Mouse (Mus musculus): Measurements from ENCODE around the gene Pkp1.
A peak's percentile ranks its signal among the peaks of the same experiment; 100 is the strongest.

The Pkp1 gene

GRCm38 (mm10) chr1:135918644-135919407 is at the start of gene Pkp1:
TSS of gene Pkp1 (minus strand) at chr1:135919207.
- no peak for DNase-seq (ENCODE audit: low spot score in 2 of 2)

GRCm38 (mm10) chr1:135967739-135968138 is 48.7 kb upstream of the Pkp1 start:
- no peak for DNase-seq (ENCODE audit: low spot score in 2 of 2)

- peak in 1 of 2 experiments; percentile 33 for DNase-seq (ENCODE audit: low spot score in 2 of 2)
These were observed 45.6 kb upstream of the Pkp1 start for GRCm38 (mm10) chr1:135964561-135964960.

DNA sequence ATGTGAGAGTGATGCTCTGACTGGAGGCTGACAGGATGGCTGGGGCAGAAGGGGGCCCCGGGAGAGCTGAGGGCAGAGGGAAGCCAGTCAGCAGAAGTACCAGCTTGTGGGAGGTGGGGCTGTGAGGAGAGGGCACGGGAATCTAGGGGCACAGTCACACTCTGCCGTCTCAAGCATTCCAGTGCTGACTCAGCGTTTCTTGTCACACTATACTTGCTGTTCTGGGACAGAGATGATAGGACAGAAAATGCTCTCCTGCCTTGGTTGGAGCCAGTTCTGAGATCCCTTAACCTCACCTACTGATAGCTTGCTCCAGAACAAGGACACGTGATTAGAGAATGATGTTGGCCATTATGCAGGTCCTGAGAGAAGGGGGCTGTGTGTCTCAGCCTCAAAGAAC is 44.2 kb upstream of the Pkp1 start:
- DNase-seq (ENCODE audit: low spot score in 2 of 2), result no peak

DNA sequence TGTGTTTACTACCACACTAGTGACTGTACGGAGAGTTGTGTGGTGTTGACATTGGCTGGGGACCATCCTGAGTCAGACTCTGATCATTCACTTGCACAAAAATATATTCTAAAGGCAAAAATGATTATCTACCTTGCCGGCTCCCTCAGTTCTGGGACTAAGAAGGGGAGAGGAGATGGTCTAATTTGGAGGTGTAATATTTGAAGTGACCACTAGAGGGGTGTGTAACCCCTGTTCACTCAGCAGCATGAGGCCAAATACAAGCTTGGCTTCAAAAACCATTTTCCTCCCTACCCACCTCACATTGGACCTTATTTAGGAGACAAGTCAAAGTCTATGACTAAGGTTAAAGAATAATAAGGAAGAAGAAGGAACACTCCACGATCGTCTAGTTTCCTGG is 39.5 kb upstream of the Pkp1 start:
- peak in 1 of 2 experiments; percentile 31 for DNase-seq (ENCODE audit: low spot score in 2 of 2)

GRCm38 (mm10) chr1:135948871-135949270 is 29.9 kb upstream of the Pkp1 start:
- DNase-seq (ENCODE audit: low spot score in 2 of 2), result no peak

- peak; percentile 43 for DNase-seq (ENCODE audit: low spot score in 2 of 2)
These were observed 27.2 kb upstream of the Pkp1 start for GRCm38 (mm10) chr1:135946247-135946646.

DNA sequence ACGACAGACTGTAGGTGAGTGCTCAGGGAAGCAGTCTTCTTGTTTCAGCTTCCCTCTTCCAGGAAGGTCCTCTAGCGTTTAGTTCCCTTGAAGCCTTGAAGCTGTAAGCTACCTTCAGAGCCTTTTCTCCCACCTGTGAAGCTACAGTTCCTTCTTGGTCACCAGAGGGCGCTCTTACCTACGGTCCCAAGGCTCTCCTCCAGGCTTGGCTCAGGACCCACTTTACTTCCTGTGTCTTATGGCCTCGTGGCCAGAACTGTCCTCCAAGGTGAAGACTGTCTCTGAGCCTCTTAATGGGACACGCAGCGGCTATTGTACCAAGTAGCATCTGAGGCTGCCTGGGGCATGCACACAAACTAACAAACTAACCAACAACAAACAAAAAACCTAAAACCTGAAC is 26.7 kb upstream of the Pkp1 start:
- DNase-seq (ENCODE audit: low spot score in 2 of 2), result peak; percentile 42 to 44

GRCm38 (mm10) chr1:135944526-135945259 is 25.7 kb upstream of the Pkp1 start:
- peak; percentile 87 to 95 for DNase-seq (ENCODE audit: low spot score in 2 of 2)

DNA sequence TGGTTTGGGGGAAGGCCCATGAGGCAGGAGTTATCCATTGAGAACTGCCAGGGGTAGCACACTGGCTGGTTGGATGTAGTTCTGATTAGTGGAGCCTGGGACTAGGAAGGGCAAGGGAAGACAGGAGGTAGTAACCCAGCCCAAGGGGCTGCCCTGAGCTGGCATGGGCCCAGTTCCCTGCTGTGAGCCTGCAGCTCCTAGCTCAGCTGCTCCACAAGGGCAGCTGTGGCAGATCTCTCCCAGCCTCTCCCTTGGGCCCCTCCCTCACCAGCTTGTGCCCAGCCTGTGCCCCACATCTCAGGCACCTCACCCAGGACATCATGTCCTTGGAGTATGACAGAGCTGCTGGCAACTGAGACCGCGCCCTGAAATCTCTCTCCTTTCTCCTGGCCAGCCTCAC is 24.7 kb upstream of the Pkp1 start:
- no peak for DNase-seq (ENCODE audit: low spot score in 2 of 2)

GRCm38 (mm10) chr1:135942116-135942515 is 23.1 kb upstream of the Pkp1 start:
- no peak for DNase-seq (ENCODE audit: low spot score in 2 of 2)

GRCm38 (mm10) chr1:135941259-135942006 is 22.4 kb upstream of the Pkp1 start:
- DNase-seq (ENCODE audit: low spot score in 2 of 2), result no peak

DNA sequence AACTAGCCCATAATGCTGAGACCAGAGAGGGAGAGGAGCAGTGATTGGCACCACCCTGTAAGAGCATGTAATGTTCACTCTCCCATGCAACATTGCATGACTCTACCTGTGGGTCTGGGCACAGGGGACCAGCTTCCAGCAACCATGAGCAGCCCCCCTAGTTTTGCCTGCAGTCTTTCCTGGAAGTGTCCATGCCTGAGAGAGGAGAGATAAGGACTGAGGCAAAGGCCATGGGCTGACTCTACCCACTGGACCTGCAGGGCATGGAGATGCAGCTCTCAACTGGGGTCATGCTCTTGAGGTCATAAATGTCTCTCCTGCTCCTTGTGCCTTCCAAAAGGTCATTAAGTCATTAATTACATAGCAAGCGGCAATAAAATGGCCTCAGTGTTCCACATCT is 17.1 kb upstream of the Pkp1 start:
- no peak for DNase-seq (ENCODE audit: low spot score in 2 of 2)

GRCm38 (mm10) chr1:135933704-135934293 is 14.8 kb upstream of the Pkp1 start:
- DNase-seq (ENCODE audit: low spot score in 2 of 2), result no peak

GRCm38 (mm10) chr1:135929876-135930275 is 10.9 kb upstream of the Pkp1 start:
- peak; percentile 35 to 41 for DNase-seq (ENCODE audit: low spot score in 2 of 2)

DNA sequence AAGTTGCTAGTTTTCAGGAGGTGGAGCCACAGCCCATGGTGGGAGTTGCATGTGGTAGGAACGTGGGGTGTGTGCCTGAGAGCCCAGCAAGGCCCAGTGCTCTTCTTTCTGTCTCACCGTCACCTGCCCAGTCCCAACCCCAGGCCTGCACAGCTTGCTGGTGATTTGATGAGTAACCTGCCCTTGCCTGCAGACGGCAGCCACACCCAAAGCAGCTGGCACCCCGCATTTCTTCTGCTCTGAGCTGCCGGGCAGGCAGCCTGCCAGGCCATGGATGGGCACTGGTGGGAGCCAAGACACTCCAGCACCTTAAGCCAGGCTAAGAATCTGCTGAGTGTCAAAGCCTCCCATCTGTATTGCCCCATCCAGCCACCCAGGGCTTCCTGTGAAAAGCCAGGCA is 6.8 kb upstream of the Pkp1 start:
- no peak for DNase-seq (ENCODE audit: low spot score in 2 of 2)

DNA sequence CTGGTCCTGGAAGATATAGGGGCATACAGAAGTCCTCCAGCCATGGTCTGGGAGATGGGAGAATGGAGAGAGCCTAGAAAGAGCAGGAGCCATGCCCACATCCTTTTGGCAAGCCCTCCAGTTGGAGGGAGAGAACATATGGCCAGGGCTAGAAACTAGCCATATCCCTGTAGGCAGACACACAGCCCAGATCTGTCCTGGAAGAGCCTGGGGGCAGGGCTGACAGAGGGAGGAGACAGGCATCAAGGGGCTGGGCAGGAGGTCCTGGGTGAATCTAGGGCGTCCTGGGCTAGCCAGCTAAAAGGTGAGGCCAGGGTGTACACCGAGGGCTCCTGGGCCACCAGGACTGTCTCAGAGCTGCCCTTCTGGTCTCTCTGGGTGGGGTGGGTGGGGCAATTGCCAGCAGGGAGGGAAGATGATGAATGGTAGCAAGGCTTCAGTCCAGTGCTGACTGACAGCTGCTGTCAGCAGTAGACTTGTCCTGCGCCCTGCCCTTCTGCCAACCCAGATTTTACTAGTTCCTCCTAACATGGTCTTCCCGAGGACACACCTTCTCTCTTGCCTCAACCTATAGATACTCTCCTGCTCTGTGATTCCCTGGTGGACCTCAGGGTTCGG is 5.5 kb upstream of the Pkp1 start:
- no peak for DNase-seq (ENCODE audit: low spot score in 2 of 2)

DNA sequence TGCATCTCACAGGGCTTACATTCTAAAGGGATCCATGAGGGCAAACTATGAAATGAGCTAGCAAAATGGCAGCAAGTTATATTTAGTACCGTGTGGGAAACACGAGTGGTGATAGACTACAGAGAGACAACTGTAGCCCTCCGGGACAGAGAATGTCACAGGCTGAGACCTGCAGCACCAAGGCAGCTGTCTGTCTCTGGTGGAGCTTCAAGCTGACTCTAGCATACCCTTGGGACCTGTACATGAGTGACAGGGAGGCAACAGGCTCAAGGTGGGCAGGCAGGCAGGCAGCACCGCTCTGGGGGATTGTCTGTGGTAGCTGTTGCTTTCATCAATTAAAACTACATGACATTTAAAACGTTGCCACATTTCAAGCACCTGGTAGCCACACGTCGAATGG is 4.2 kb upstream of the Pkp1 start:
- no peak for DNase-seq (ENCODE audit: low spot score in 2 of 2)

- DNase-seq (ENCODE audit: low spot score in 2 of 2), result no peak
These were observed 1.8 kb downstream of the Pkp1 start for GRCm38 (mm10) chr1:135917206-135917605.

DNA sequence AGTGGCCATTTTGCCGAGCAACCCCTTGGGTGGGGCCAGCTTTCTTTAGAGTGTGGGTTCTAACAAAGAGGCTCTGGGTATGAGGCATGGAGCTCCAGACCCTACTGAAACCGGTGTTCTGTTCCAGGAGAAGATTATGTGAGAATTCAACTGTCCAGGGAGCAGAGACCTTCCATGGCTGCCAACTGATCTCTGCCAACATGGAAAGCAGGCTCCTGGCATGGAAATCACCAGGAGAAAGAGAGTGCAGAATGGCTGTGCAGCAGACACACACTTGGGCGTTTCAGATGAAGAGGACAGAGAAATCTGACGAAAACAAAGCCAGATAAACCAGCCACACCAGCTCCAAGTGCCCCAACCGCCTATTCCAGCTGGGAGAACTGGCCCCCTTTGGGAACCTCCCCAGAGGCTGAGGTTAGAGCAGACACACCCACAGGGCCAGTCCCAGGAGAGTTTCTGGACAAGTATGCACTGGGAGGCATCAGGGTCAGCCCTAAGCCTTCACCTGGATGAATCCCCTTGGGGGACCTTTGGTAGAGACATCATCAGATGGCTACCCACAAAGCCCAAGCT is 2.4 kb downstream of the Pkp1 start:
- DNase-seq (ENCODE audit: low spot score in 2 of 2), result no peak

DNA sequence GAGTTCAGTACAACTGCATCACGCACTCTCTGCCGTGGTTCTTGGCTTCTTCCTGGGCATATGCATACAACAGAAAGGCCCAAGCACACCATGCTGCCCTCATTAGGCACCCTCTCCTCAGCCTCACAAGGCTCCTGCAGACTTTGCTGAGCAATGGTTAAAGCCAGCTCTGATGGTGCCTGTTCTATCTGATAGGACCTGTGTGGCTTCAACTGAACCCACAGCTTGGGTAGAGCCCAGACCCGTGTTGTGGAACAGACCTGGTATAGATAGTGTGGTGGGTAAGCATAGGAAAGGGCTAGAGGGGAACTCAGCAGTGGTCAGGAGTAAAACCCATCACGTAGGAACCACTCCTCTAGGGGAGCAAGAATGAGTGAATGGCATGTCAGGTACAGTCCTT is 5.3 kb downstream of the Pkp1 start:
- no peak for DNase-seq (ENCODE audit: low spot score in 2 of 2)

All from right cerebral cortex, adult 2 months (tissue).